Mouse (Mus musculus) 416B (cell line): ENCODE measurements around the gene Rrp1b.
"Not testable (repeated sequence)": the region's sequence is repeated elsewhere in the genome, so short reads cannot be mapped to it uniquely, and the experiment has no call there.

Source experiments
- DNase-seq: peaks from one replicate; pipeline ENCODE4 v3.0.0; 2011; ENCODE audit warnings: low read depth

Gene Rrp1b

DNA sequence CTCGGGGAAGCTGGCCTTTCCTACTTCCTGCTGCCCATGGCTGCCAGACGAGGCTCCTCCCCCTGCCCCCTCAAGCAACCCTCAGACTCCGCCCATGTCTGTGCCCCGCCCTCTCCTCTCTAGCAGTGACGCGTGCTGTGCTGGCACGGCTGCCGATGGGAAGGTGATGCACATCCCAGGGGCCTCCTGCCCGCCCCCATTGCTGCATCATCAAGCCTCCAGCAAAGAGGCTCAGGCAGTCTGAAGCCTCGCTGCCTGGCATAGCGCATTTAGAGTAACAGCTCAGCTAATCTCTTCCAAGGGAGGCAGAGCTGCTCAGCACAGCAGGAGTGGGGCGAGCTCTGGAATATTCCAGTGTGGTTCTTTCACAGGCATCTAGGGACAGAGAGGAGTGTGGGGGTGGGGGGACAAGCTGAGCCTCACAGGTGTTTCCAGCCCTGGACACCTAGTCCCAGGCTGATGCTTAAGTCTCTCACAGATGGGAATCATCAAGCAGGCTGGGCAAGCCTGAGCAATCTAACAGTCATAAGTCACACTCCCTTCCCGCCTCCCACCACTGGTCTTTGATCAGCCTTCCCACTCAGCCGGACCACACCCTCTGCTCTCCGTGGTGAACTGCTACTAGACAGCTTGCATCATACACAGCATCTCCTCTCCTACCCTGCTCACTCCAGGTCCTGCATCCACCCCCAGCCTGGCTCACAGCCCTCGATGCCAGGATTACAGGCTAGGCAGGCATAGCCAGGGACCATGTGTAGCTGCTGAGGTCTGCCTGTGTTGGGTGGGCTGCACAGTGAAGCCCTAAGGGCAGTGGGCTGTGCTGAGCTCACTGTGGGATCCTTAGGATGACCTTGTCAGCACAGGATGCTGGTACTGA lies 55.7 kb downstream of the Rrp1b start:
- peak; percentile 91 for DNase-seq

DNA sequence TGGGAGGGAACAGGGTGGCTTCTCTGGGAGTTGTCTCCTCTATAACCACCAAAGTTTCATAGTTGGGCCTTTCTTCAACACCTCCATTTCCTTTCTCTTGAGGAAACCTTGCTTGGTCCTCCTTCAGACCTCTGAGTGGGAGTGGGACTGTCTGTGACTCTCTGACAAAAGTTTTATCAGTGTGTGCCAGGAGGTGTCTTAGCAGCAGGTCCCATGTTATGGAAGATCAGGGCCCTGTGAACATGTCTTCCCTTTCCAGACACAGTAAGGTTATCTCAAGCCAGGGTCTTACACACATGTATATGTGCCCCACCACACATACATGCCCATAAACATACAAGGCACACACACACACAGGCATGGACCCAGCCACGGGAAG lies 56.3 kb downstream of the Rrp1b start:
- DNase-seq = no peak

GRCm38 (mm10) chr17:32092895-32093294 lies 57.0 kb downstream of the Rrp1b start:
- no peak for DNase-seq

DNA sequence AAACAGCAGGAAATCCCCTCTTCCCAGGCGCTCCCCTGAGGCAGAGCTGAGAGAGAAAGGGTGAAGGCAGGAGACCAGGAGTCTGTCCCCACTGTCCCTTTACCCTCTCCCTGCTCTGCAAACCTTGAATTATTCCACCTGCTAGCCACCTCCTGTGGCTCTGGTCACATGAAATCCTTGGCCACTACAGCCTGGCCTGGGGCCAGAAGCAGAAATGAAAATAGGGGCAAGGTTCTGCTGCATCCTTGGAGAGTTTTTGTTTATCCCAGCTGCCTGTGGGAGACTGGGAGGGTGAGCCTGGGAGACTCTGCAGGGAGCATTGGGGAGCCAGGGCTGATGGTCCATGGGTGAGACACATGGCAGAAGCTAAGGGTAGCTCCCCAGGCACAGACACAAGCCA lies 61.8 kb downstream of the Rrp1b start:
- DNase-seq = no peak

- not testable (repeated sequence) for DNase-seq
Observed at GRCm38 (mm10) chr17:32098905-32099304, 63.0 kb downstream of the Rrp1b start.

- no peak for DNase-seq
Observed at GRCm38 (mm10) chr17:32099574-32099942, 63.7 kb downstream of the Rrp1b start.

DNA sequence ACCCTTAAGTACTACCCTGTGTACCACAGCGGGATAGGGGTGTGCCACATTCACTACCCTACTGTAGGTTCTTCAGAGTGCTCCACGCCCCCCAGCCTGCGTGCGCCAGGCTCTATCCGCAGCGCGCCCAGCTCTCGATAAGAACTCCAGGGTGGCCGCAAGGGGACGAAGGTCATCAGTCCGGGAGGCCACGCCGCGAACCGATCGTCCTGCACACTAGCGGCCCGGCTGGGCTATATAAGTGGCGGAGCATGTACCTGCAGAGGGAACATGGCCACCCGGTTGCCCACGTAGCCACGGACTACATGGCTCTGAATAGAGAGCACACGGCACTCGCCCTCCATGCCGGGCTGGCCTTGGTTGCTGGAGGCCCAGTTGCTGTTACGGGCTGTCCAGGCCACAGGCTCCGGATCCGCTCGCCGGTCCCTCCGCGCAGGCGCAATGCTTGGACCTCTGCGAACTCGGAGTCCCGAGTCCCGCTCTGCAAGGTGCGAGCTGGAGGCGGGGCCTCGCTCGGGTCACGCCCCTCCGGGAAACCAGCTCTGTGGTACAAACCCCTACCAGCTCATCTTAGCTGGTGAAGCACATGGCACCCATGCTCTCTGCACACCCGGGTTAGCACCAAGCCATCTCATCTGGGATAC lies 64.2 kb downstream of the Rrp1b start:
- no peak for DNase-seq

DNA sequence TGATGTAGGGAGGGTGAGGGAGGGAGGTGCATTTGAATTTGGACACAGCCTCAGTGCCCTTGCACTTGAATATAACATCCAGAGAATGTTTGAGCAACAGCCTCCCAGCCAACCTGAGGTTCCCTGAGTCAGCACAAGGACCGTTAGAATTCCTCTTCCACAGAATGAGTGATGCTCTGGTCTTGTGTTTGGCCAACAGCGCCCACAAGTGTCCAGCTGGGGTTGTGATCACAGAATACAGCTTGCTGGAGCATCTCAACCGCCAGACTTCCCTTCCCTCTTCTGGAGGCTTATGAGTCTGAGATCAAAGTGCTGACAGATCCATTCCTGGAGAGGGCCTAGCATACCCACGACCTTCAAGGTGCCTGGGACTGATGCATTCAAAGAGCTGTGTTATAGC lies 67.2 kb downstream of the Rrp1b start:
- DNase-seq = peak; percentile 56

DNA sequence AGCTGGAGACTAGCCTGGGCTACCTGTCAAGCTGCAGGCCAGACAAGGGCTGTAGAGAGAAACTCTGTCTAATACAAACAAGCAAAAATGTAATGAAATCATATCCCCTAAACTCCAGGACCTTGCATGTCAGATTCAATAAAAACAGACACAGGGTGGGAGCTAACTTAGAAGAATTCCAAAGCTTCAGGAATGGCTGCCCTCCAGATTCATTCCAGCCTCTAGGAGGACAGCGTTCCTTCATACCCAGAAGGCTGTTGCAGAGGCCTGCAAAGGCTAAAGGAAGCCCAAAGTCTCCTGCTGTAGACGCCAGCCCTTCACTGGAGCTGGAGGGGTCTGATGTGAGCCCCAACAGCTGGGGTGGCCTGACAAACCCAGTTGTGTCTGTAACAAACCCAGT lies 70.5 kb downstream of the Rrp1b start:
- no peak for DNase-seq

DNA sequence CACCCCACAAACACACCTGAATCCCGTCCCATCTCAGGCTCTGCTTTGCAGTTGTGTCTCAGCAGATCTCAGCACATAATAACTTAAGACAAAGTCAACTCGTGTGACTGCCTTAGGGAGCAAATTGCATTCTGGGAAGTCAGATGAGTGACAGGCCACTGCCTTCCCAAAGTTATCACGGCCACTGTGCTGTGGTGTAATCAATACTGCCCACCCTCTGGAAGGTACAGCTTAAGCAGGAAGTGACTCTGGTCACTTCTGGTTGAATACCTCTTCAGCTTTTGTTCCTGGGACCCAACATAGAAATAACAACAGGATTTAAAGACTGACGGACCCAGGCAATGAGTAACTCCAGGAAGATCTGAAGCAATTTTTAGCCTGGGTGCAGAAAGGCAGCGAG lies 72.0 kb downstream of the Rrp1b start:
- no peak for DNase-seq

- DNase-seq = peak; percentile 51
Observed at GRCm38 (mm10) chr17:32108320-32109011, 72.6 kb downstream of the Rrp1b start.

GRCm38 (mm10) chr17:32109201-32109940 lies 73.5 kb downstream of the Rrp1b start:
- DNase-seq = no peak

DNA sequence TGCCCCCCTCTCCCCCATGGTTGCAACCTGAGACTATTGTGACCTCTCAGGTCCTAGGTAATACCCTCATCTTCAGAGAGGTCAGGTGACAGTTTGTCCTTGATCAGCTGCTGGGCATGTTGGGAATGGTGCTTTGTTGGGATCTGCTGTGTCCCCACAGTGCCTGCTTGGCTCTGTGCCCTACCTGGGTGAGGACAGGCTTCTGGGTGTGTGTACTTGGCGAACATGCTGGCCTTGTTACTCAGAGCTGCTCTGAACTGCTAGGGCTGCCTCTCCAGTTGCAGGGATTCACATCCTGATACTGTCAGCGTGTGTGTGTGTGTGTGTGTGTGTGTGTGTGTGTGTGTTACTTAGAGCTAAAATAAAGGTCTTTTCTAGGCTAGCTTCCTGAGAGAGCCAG lies 74.5 kb downstream of the Rrp1b start:
- no peak for DNase-seq

- no peak for DNase-seq
Observed at GRCm38 (mm10) chr17:32110980-32111780, 75.3 kb downstream of the Rrp1b start.
